Mouse (Mus musculus): ENCODE results near the gene Mgat4e.
"Not testable (repeated sequence)": the region's sequence is repeated elsewhere in the genome, so short reads cannot be mapped to it uniquely, and the experiment has no call there.

Mgat4e gene

GRCm38 (mm10) chr1:134555871-134556670, 6.6 kb upstream of the Mgat4e start:
- DNase-seq = peak in 1 of 2 experiments; percentile 77

- DNase-seq = no peak
Measured at GRCm38 (mm10) chr1:134555240-134555870, 5.9 kb upstream of the Mgat4e start.

GRCm38 (mm10) chr1:134552396-134552795, 2.9 kb upstream of the Mgat4e start:
- no peak for DNase-seq

GRCm38 (mm10) chr1:134551869-134552268, 2.4 kb upstream of the Mgat4e start:
- no peak for DNase-seq

GRCm38 (mm10) chr1:134548231-134548630, 1.3 kb downstream of the Mgat4e start:
- no peak for DNase-seq

GRCm38 (mm10) chr1:134540610-134541009, 8.9 kb downstream of the Mgat4e start:
- no peak for DNase-seq

GRCm38 (mm10) chr1:134535513-134535912, 14.0 kb downstream of the Mgat4e start:
- no peak for DNase-seq

- no peak for DNase-seq
Measured at GRCm38 (mm10) chr1:134535054-134535453, 14.4 kb downstream of the Mgat4e start.

- not testable (repeated sequence) for DNase-seq
Measured at GRCm38 (mm10) chr1:134533710-134534109, 15.8 kb downstream of the Mgat4e start.

GRCm38 (mm10) chr1:134530618-134531017, 18.9 kb downstream of the Mgat4e start:
- DNase-seq = no peak

- DNase-seq = no peak
Measured at GRCm38 (mm10) chr1:134526752-134527151, 22.7 kb downstream of the Mgat4e start.

GRCm38 (mm10) chr1:134525015-134525414, 24.5 kb downstream of the Mgat4e start:
- DNase-seq = no peak

- DNase-seq = peak in 1 of 2 experiments; percentile 44
Measured at GRCm38 (mm10) chr1:134524424-134524823, 25.1 kb downstream of the Mgat4e start.

- DNase-seq = no peak
Measured at GRCm38 (mm10) chr1:134522325-134522724, 27.2 kb downstream of the Mgat4e start.

- DNase-seq = no peak
Measured at GRCm38 (mm10) chr1:134521163-134521562, 28.3 kb downstream of the Mgat4e start.

- DNase-seq = no peak
Measured at GRCm38 (mm10) chr1:134520001-134520721, 29.3 kb downstream of the Mgat4e start.

GRCm38 (mm10) chr1:134519201-134519600, 30.3 kb downstream of the Mgat4e start:
- not testable (repeated sequence) for DNase-seq

- peak; percentile 88 to 90 for DNase-seq
Measured at GRCm38 (mm10) chr1:134518677-134519076, 30.8 kb downstream of the Mgat4e start.

GRCm38 (mm10) chr1:134517841-134518240, 31.6 kb downstream of the Mgat4e start:
- DNase-seq = not testable (repeated sequence)

- no peak for DNase-seq
Measured at GRCm38 (mm10) chr1:134516491-134517198, 32.8 kb downstream of the Mgat4e start.

- peak in 1 of 2 experiments; percentile 20 for DNase-seq
Measured at GRCm38 (mm10) chr1:134515891-134516290, 33.6 kb downstream of the Mgat4e start.

- no peak for DNase-seq
Measured at GRCm38 (mm10) chr1:134513876-134514590, 35.4 kb downstream of the Mgat4e start.

All from cerebellum, postnatal 14 days (tissue).